Mouse (Mus musculus): ENCODE data around the gene D430042O09Rik.

The D430042O09Rik gene

GRCm38 (mm10) chr7:125873971-125874495 lies 166.3 kb downstream of the D430042O09Rik start:
- no peak for DNase-seq (ENCODE audit: low read depth)

GRCm38 (mm10) chr7:125878040-125878439 lies 170.4 kb downstream of the D430042O09Rik start:
- DNase-seq (ENCODE audit: low read depth) = no peak

- no peak for DNase-seq (ENCODE audit: low read depth)
Observed at GRCm38 (mm10) chr7:125883232-125883631, 175.5 kb downstream of the D430042O09Rik start.

GRCm38 (mm10) chr7:125886116-125886680 lies 178.5 kb downstream of the D430042O09Rik start:
- no peak for DNase-seq (ENCODE audit: low read depth)

- DNase-seq (ENCODE audit: low read depth) = no peak
Observed at GRCm38 (mm10) chr7:125887124-125887523, 179.4 kb downstream of the D430042O09Rik start.

- no peak for DNase-seq (ENCODE audit: low read depth)
Observed at GRCm38 (mm10) chr7:125887761-125888160, 180.1 kb downstream of the D430042O09Rik start.

GRCm38 (mm10) chr7:125888373-125888772 lies 180.7 kb downstream of the D430042O09Rik start:
- DNase-seq (ENCODE audit: low read depth) = no peak

- no peak for DNase-seq (ENCODE audit: low read depth)
Observed at GRCm38 (mm10) chr7:125893621-125894020, 185.9 kb downstream of the D430042O09Rik start.

GRCm38 (mm10) chr7:125897059-125897458 lies 189.4 kb downstream of the D430042O09Rik start:
- DNase-seq (ENCODE audit: low read depth) = no peak

- DNase-seq (ENCODE audit: low read depth) = no peak
Observed at GRCm38 (mm10) chr7:125899036-125899435, 191.3 kb downstream of the D430042O09Rik start.

- DNase-seq (ENCODE audit: low read depth) = no peak
Observed at GRCm38 (mm10) chr7:125899916-125900315, 192.2 kb downstream of the D430042O09Rik start.

- DNase-seq (ENCODE audit: low read depth) = no peak
Observed at GRCm38 (mm10) chr7:125900386-125901161, 192.9 kb downstream of the D430042O09Rik start.

GRCm38 (mm10) chr7:125920801-125921200 lies 213.1 kb downstream of the D430042O09Rik start:
- no peak for DNase-seq (ENCODE audit: low read depth)

- DNase-seq (ENCODE audit: low read depth) = no peak
Observed at GRCm38 (mm10) chr7:125924044-125924443, 216.4 kb downstream of the D430042O09Rik start.
